Mouse (Mus musculus): ENCODE results near the gene Gm21440. TPM values are rescaled to one million over a fixed set of nuclear protein-coding genes. Genes with fewer than 3 reads are reported as not detected.
"Not testable (repeated sequence)": the region's sequence is repeated elsewhere in the genome, so short reads cannot be mapped to it uniquely, and the experiment has no call there.

The Gm21440 gene
- polyA plus RNA-seq (2015; fragmentation: Nextera tagmentation; extraction: Ambion mirVana), result not detected in 2 replicates

DNA sequence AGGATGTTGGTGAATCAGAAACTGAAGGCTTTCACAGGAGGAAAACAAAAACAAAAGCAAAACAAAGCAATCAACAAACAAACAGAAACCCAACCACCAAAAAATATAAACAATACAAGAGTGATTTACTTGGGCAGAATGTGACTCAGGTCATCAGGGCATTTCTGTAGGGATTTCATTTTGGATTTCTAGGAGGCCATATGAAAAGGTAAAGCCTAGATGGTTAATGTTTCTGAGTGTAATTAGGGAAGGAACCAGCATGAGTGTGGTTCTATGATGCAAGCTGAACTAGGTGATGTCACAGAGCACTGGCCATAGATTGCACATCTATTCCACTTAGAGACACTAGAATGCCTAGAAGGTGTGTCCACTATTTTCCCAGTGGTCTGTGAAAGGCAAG lies at the start of gene Gm21440, which contains the start of gene Gm21454:
Gm21440 (plus strand) TSS at position 301 of the 400 bp plus-strand sequence.
Gm21454 (plus strand) TSS at position 352 of the 400 bp plus-strand sequence.
- not testable (repeated sequence) for H3K9ac ChIP-seq (replicated peaks); H3K4me2 ChIP-seq (replicated peaks); H3K4me1 ChIP-seq; H3K27ac ChIP-seq (replicated peaks); ATAC-seq (replicated peaks); H3K4me3 ChIP-seq; H3K36me3 ChIP-seq; H3K27me3 ChIP-seq; H3K9me3 ChIP-seq

DNA sequence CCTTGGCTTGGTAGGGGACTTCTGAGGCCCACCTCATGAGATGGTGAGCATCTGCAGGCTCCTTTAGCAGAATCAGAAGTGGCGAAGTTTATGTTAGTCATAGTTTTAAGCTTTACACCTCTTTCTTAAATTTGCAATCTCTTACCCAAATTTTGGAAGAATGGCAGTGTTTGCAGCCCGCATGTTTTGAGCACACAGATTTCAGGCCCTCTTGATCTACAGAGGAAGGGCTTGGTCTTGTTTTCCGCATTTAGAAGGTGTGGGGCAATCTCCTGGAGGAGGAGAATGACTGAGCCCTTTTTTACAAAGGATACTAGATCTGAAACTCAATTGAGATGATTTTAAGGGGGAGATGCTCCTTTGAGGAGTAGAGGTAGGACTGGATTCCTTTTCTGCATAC lies 28.4 kb upstream of the Gm21440 start, which contains the start of gene Gm21828:
Gm21828 (minus strand) TSS at position 101 of the 400 bp plus-strand sequence.
- H3K27ac ChIP-seq (replicated peaks); H3K9me3 ChIP-seq; H3K27me3 ChIP-seq: not testable (repeated sequence)

More for the DNA sequence above, 28.4 kb upstream of the Gm21440 start, which contains the start of gene Gm21828:
- not testable (repeated sequence) for H3K9ac ChIP-seq (replicated peaks); H3K4me2 ChIP-seq (replicated peaks); H3K4me3 ChIP-seq; ATAC-seq (replicated peaks); H3K36me3 ChIP-seq; H3K4me1 ChIP-seq
- no CpG with 5 or more reads among the region's 3 CpGs for WGBS

Other genes with a start within 250 kb of the Gm21440 start
- not detected in 2 replicates for gene Gm20807, start 209.5 kb upstream of the Gm21440 start, polyA plus RNA-seq (2015; fragmentation: Nextera tagmentation; extraction: Ambion mirVana)
- gene Gm21891, start 118.9 kb upstream of the Gm21440 start, polyA plus RNA-seq (2015; fragmentation: Nextera tagmentation; extraction: Ambion mirVana), result not detected in 2 replicates
- gene Gm21425, start 90.4 kb upstream of the Gm21440 start, polyA plus RNA-seq (2015; fragmentation: Nextera tagmentation; extraction: Ambion mirVana), result not detected in 2 replicates
- not detected in 2 replicates for gene Gm21828, start 28.5 kb upstream of the Gm21440 start, polyA plus RNA-seq (2015; fragmentation: Nextera tagmentation; extraction: Ambion mirVana)
- not detected in 2 replicates for gene Gm21454, start 51 bp downstream of the Gm21440 start, polyA plus RNA-seq (2015; fragmentation: Nextera tagmentation; extraction: Ambion mirVana)
- not detected in 2 replicates for gene Gm21725, start 96.7 kb downstream of the Gm21440 start, polyA plus RNA-seq (2015; fragmentation: Nextera tagmentation; extraction: Ambion mirVana)
- gene Gm21866, start 213.2 kb downstream of the Gm21440 start, polyA plus RNA-seq (2015; fragmentation: Nextera tagmentation; extraction: Ambion mirVana), result not detected in 2 replicates
- not detected in 2 replicates for gene Gm20773, start 241.6 kb downstream of the Gm21440 start, polyA plus RNA-seq (2015; fragmentation: Nextera tagmentation; extraction: Ambion mirVana)